Mouse (Mus musculus): Measurements from ENCODE around the gene Myh14.

DNA sequence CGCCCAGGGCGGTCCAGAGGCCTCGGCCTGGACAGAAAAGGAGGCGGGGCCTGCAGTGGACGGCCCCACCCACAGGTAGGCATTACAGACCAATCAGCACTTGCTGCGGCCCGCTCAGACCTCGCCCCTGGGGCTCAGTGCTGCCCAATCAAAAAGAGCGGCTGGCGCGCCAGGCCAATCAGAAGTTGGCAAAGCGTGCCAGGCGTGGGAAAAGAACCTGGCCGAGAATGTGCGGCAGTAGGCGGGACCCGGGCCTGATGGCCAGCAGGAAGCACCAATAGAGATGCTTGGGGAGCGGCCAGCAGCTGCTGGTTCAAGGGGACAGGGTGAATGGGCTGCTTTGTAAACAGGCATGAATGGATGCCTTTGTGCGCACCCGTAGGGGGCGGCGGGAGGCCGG lies at the start of gene Myh14:
- TF ChIP-seq CTCF (IDR thresholded peaks at IDR 0.05; ENCODE audit: borderline replicate concordance, control insufficient read depth, extremely low read depth, insufficient read depth, low read length, poor library complexity) (no peak), POLR2A (IDR thresholded peaks at IDR 0.05; ENCODE audit: control insufficient read depth, extremely low read depth, insufficient read depth, low read length, poor library complexity) (no peak)

Measured in thymus, adult 2 months (tissue).